Mouse (Mus musculus) heart, embryonic 14.5 days (tissue): ENCODE measurements around the gene Pappa. TPM values are rescaled to one million over a fixed set of nuclear protein-coding genes. Genes with fewer than 3 reads are reported as not detected.

Experiments
- ATAC-seq: fragments of 200-750 bp; cut with Nextera tagmentation; 2 replicates; pipeline ENCODE4 v1.8.0; 2017; ENCODE audit warnings: low read depth, moderate TSS enrichment; ENCODE audit not compliant: insufficient number of reproducible peaks, insufficient read depth, low FRiP score
- H3K27ac ChIP-seq, 2 experiments: fragments of 200-500 bp in 1 of 2; fragments of 300-500 bp in 1 of 2; sonication (generic) in 1 of 2; replicated peaks in 1 of 2; 2 replicates each; pipeline ENCODE4 v1.5.1; 2012 to 2014; ENCODE audit warnings: low read depth in 2 of 2, low read length in 2 of 2, control low read depth in 1 of 2, mild to moderate bottlenecking in 1 of 2, mixed read lengths in 1 of 2; ENCODE audit not compliant: control insufficient read depth in 1 of 2, insufficient read depth in 1 of 2
- H3K27me3 ChIP-seq: fragments of 300-500 bp; sonication (generic); 2 replicates; pipeline ENCODE4 v1.6.1; 2014; ENCODE audit warnings: mild to moderate bottlenecking, low read length, control low read depth; ENCODE audit not compliant: control insufficient read depth, insufficient read depth
- H3K36me3 ChIP-seq: fragments of 300-500 bp; sonication (generic); 2 replicates; pipeline ENCODE4 v1.6.1; 2014; ENCODE audit warnings: mild to moderate bottlenecking, control low read depth, low read length, mixed read lengths; ENCODE audit not compliant: control insufficient read depth, insufficient read depth
- H3K4me1 ChIP-seq, 2 experiments: fragments of 200-500 bp in 1 of 2; fragments of 300-500 bp in 1 of 2; sonication (generic) in 1 of 2; 2 replicates each; pipeline ENCODE4 v1.6.1; 2012 to 2014; ENCODE audit warnings: low read length in 2 of 2, control low read depth in 1 of 2, mixed read lengths in 1 of 2; ENCODE audit not compliant: control insufficient read depth in 2 of 2, insufficient read depth in 2 of 2
- H3K4me2 ChIP-seq: fragments of 300-500 bp; sonication (generic); 2 replicates; pipeline ENCODE4 v1.6.1; 2014; ENCODE audit warnings: mild to moderate bottlenecking, low read length
- H3K4me3 ChIP-seq, 2 experiments: fragments of 200-500 bp in 1 of 2; fragments of 300-500 bp in 1 of 2; sonication (generic) in 1 of 2; 2 replicates each; pipeline ENCODE4 v1.5.1; 2012 to 2014; ENCODE audit warnings: low read length in 2 of 2, mild to moderate bottlenecking in 2 of 2, control low read depth in 1 of 2, low read depth in 1 of 2, moderate library complexity in 1 of 2; ENCODE audit not compliant: control insufficient read depth in 1 of 2, insufficient read depth in 1 of 2
- H3K9ac ChIP-seq: fragments of 300-500 bp; sonication (generic); 2 replicates; pipeline ENCODE4 v1.6.1; 2014; ENCODE audit warnings: mild to moderate bottlenecking, low read length
- H3K9me3 ChIP-seq: fragments of 300-500 bp; sonication (generic); 2 replicates; pipeline ENCODE4 v1.6.1; 2016; ENCODE audit warnings: low read length, control low read depth; ENCODE audit not compliant: control insufficient read depth
- WGBS: fragments of 180-500 bp; shearing (Covaris S2); extraction: QIAGEN DNeasy Blood & Tissue Kit; methylation state at CpG from one replicate; pipeline ENCODE4 v1.1.7; 2014; 5-methylcytosine and 5-hydroxymethylcytosine counted together
- polyA plus RNA-seq: library from polyadenylated mRNA; unstranded; fragments of >200 nt; fragmentation: Nextera tagmentation; extraction: Ambion mirVana; gene quantifications from 2 replicates; pipeline ENCODE4 v1.2.1, GENCODE M21; 2014

Gene Pappa
- polyA plus RNA-seq, 1 experiment from 2014 or later: 0.73 TPM

- Histone ChIP-seq H3K9me3 (no peaks in the 10 kb centered on the region), H3K36me3 (no peaks in the 10 kb centered on the region), H3K27ac (no peak overlapping the region), H3K27me3 (no peaks in the 10 kb centered on the region), H3K4me2 (no peak overlapping the region), H3K4me3 (no peak overlapping the region), H3K9ac (no peak overlapping the region), H3K4me1 (no peaks in the 10 kb centered on the region)
- ATAC-seq: no peak
- 82% methylated on average over 4 of the region's 4 CpGs for WGBS
These were observed 259.1 kb downstream of the Pappa start for GRCm38 (mm10) chr4:65383070-65383469.

GRCm38 (mm10) chr4:65391001-65391400 lies 267.0 kb downstream of the Pappa start:
- no peak overlapping the region for H3K27ac ChIP-seq
- WGBS: 66% methylated on average over 4 of the region's 4 CpGs
- no peaks in the 10 kb centered on the region for H3K36me3 ChIP-seq
- no peaks in the 10 kb centered on the region for H3K9me3 ChIP-seq
- ATAC-seq: no peak
- H3K4me3 ChIP-seq: no peak overlapping the region
- no peak overlapping the region for H3K4me2 ChIP-seq
- H3K27me3 ChIP-seq: no peaks in the 10 kb centered on the region
- H3K4me1 ChIP-seq: no peaks in the 10 kb centered on the region
- no peak overlapping the region for H3K9ac ChIP-seq

- H3K9ac ChIP-seq: no peak overlapping the region
- H3K4me3 ChIP-seq: no peak overlapping the region
- no peaks in the 10 kb centered on the region for H3K36me3 ChIP-seq
- H3K27me3 ChIP-seq: no peaks in the 10 kb centered on the region
- H3K4me1 ChIP-seq: no peaks in the 10 kb centered on the region
- H3K27ac ChIP-seq: no peak overlapping the region
- 56% methylated on average over 3 of the region's 3 CpGs for WGBS
- H3K9me3 ChIP-seq: no peaks in the 10 kb centered on the region
- ATAC-seq: no peak
- no peak overlapping the region for H3K4me2 ChIP-seq
These were observed 272.8 kb downstream of the Pappa start for GRCm38 (mm10) chr4:65396806-65397205.

GRCm38 (mm10) chr4:65399457-65399856 lies 275.5 kb downstream of the Pappa start:
- ATAC-seq: no peak
- Histone ChIP-seq H3K9me3 (no peaks in the 10 kb centered on the region), H3K4me1 (peaks cover 0 to 4% of the 10 kb centered on the region in 2 experiments; a peak in 1 of 4 replicates), H3K27me3 (no peaks in the 10 kb centered on the region), H3K4me3 (no peak overlapping the region), H3K9ac (no peak overlapping the region), H3K36me3 (no peaks in the 10 kb centered on the region), H3K27ac (no peak overlapping the region), H3K4me2 (no peak overlapping the region)
- 72% methylated on average over 4 of the region's 4 CpGs for WGBS

- Histone ChIP-seq H3K27ac (no peak overlapping the region), H3K4me1 (peaks cover 0 to 4% of the 10 kb centered on the region in 2 experiments; a peak in 1 of 4 replicates), H3K36me3 (no peaks in the 10 kb centered on the region), H3K9me3 (no peaks in the 10 kb centered on the region), H3K4me2 (no peak overlapping the region), H3K27me3 (no peaks in the 10 kb centered on the region), H3K4me3 (no peak overlapping the region), H3K9ac (no peak overlapping the region)
- WGBS: 78% methylated on average over 5 of the region's 5 CpGs
- no peak for ATAC-seq
These were observed 278.3 kb downstream of the Pappa start for GRCm38 (mm10) chr4:65402286-65402685.

- WGBS: 54% methylated on average over 6 of the region's 6 CpGs
- H3K36me3 ChIP-seq: no peaks in the 10 kb centered on the region
- no peak overlapping the region for H3K27ac ChIP-seq
- no peak; the same call in 1 of the 2 replicates for ATAC-seq
- no peak overlapping the region for H3K9ac ChIP-seq
- no peaks in the 10 kb centered on the region for H3K27me3 ChIP-seq
- H3K9me3 ChIP-seq: no peaks in the 10 kb centered on the region
- peaks cover 0 to 4% of the 10 kb centered on the region in 2 experiments; a peak in 1 of 4 replicates for H3K4me1 ChIP-seq
- no peak overlapping the region for H3K4me3 ChIP-seq
- H3K4me2 ChIP-seq: no peak overlapping the region
These were observed 279.1 kb downstream of the Pappa start for GRCm38 (mm10) chr4:65402836-65403634.
